Mouse (Mus musculus) midbrain, embryonic 10.5 days (tissue): ENCODE data around the gene Kazn. TPM values are rescaled to one million over a fixed set of nuclear protein-coding genes. Genes with fewer than 3 reads are reported as not detected.

ENCODE experiments used
- DNase-seq: peaks from one replicate; pipeline ENCODE4 v3.0.0-alpha.2; 2017; ENCODE audit warnings: low spot score
- H3K27ac ChIP-seq: fragments of 300-500 bp; sonication (generic); replicated peaks from 2 replicates; pipeline ENCODE4 v1.5.1; 2016; ENCODE audit warnings: mild to moderate bottlenecking
- H3K27me3 ChIP-seq: fragments of 300-500 bp; sonication (generic); 2 replicates; pipeline ENCODE4 v1.6.1; 2016; ENCODE audit warnings: low read depth, mild to moderate bottlenecking; ENCODE audit not compliant: poor library complexity, severe bottlenecking
- H3K36me3 ChIP-seq: fragments of 300-500 bp; sonication (generic); 2 replicates; pipeline ENCODE4 v1.6.1; 2016; ENCODE audit warnings: mild to moderate bottlenecking, moderate library complexity
- H3K4me1 ChIP-seq: fragments of 300-500 bp; sonication (generic); 2 replicates; pipeline ENCODE4 v1.6.1; 2016
- H3K4me3 ChIP-seq: fragments of 300-500 bp; sonication (generic); 2 replicates; pipeline ENCODE4 v1.5.1; 2016; ENCODE audit warnings: mild to moderate bottlenecking, moderate library complexity
- H3K9me3 ChIP-seq: fragments of 300-500 bp; sonication (generic); replicated peaks from 2 replicates; pipeline ENCODE4 v1.6.1; 2016; ENCODE audit warnings: mild to moderate bottlenecking
- WGBS: fragments of 180-500 bp; shearing (Covaris S2); methylation state at CpG from one replicate; pipeline ENCODE4 v1.1.7; 2016; 5-methylcytosine and 5-hydroxymethylcytosine counted together
- polyA plus RNA-seq: library from polyadenylated mRNA; unstranded; fragments of >200 nt; fragmentation: Nextera tagmentation; extraction: Ambion mirVana; gene quantifications from 2 replicates; pipeline ENCODE4 v1.2.1, GENCODE M21; 2016

Gene Kazn
- polyA plus RNA-seq, 1 experiment from 2014 or later, result 9.4 TPM

DNA sequence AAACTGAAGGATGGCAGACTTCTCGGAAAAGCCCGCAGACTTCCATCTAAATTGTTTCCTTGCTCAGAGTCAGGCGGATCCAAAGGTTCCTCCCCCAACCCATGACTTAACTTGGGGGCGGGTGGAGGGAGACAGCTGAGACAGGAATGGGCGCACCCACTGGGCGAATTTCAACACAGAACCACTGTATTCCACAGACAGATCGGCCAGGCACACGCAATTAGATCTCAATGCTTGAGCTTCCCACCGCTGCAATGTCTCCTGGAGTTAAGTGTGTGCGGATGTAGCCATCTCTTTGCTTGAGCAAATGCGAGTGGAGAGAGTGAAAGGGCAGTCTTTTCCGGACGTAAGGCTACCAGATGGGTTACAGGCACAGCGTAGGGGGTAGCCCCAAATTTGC lies 1.2 kb downstream of the Kazn start:
- peaks cover 28% of the 10 kb centered on the region for H3K27me3 ChIP-seq
- WGBS, result 28% methylated on average over 14 of the region's 14 CpGs
- no peaks in the 10 kb centered on the region for H3K9me3 ChIP-seq
- no peak for DNase-seq
- peak overlapping the region; percentile 77 for H3K4me3 ChIP-seq
- H3K36me3 ChIP-seq, result no peaks in the 10 kb centered on the region
- peaks cover 41% of the 10 kb centered on the region for H3K4me1 ChIP-seq
- H3K27ac ChIP-seq, result no peak overlapping the region

DNA sequence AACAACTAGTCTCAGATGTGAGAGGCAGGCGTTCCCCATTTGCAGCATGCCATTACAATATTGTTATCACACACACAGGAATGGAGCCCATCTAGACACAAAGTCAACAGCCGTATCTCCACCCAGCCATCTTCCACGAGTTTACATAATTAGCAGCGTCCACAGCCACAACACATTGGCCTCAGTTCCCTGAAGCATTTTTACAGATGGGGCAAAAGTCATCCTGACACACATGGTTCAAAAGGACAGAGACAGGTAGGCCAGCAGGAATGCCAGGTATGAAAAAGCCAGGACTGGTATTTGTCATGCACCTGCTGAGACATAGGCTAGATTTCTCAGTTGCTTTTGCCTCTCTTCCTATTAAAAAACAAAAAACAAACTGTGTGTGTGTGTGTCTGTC lies 2.5 kb downstream of the Kazn start:
- Histone ChIP-seq H3K9me3 (no peaks in the 10 kb centered on the region), H3K4me1 (peaks cover 41% of the 10 kb centered on the region), H3K4me3 (no peak overlapping the region), H3K27me3 (peaks cover 28% of the 10 kb centered on the region), H3K36me3 (no peaks in the 10 kb centered on the region), H3K27ac (no peak overlapping the region)
- 88% methylated on average over 4 of the region's 4 CpGs for WGBS
- no peak for DNase-seq

DNA sequence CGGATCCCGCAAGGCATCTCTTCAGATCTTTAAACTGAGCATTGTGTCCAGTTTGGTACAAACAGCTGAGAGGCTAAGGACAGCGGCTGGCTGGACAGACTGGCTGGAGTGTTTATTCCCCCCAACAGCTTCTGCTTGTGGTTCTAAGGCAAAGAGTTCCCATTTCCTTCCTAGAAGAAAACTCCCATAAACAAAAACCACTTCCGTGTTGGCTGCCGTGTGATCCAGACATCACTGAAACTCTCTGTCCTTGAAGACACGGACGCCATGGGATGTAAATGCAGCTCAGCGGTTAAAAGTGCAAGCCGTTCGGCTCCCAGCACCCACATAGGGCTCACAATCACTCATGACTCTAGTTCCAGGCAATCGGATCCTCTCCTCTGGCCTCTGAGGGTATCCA lies 3.8 kb downstream of the Kazn start:
- no peak for DNase-seq
- WGBS, result 88% methylated on average over 11 of the region's 11 CpGs
- no peaks in the 10 kb centered on the region for H3K9me3 ChIP-seq
- H3K4me1 ChIP-seq, result peaks cover 32% of the 10 kb centered on the region
- peaks cover 28% of the 10 kb centered on the region for H3K27me3 ChIP-seq
- H3K27ac ChIP-seq, result no peak overlapping the region
- H3K36me3 ChIP-seq, result no peaks in the 10 kb centered on the region
- H3K4me3 ChIP-seq, result no peak overlapping the region

DNA sequence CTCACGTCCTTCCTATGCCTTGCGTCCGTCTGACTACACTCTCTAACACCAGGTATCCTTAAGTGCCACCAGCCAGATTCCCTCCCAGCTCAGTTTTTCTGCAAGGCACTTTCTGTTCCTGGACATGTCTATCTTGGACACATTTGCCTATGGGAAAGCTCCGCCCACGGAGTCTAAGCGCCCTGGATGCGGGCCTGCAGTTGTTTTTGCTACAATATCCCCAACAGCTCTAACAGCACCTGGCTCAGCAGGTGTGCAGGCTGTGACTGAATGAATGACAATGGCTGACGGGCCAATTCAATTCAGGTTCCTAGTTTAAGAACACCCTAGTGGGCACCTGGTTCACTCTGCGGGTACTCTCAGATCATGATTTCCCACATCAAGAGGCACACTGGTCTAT lies 4.4 kb downstream of the Kazn start:
- DNase-seq, result no peak
- WGBS, result 60% methylated on average over 9 of the region's 9 CpGs
- Histone ChIP-seq H3K27me3 (peaks cover 23% of the 10 kb centered on the region), H3K36me3 (no peaks in the 10 kb centered on the region), H3K4me3 (no peak overlapping the region), H3K4me1 (peaks cover 32% of the 10 kb centered on the region), H3K9me3 (no peaks in the 10 kb centered on the region), H3K27ac (no peak overlapping the region)

DNA sequence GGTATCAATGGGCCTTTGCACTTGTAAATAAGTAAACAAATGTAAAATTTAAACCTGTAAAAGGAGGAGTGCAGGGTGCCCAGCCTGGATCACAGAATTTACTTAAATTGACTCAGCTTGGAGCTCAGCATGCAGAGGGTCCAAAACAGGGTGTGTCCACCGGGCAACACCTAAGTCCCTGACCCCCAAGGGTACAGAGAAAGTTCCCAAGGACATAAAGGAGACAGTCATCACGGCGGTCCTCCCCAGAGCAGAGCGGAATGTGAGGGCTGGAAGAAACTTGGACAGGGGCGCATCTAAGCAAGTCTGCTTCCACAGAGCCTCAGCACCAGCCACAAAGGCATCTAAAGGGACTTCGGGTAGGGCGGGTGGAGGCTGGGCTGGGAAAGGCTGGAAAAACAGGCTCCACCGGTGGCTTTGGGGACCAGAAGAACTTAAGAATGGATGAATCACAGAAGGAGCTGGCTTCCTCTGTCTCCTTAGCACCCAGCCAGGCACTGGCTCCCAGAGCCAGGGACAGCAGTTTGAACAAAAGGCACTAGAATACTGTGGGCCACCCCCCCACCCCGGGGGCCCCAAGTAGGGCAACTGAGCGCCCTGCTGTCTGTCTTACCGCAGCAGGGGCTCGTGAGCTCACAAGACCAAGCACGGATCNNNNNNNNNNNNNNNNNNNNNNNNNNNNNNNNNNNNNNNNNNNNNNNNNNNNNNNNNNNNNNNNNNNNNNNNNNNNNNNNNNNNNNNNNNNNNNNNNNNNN lies 10.2 kb downstream of the Kazn start:
- H3K4me3 ChIP-seq, result no peak overlapping the region
- H3K27me3 ChIP-seq, result no peaks in the 10 kb centered on the region
- peaks cover 37% of the 10 kb centered on the region for H3K4me1 ChIP-seq
- DNase-seq, result no peak
- H3K36me3 ChIP-seq, result no peaks in the 10 kb centered on the region
- 35% methylated on average over 13 of the region's 13 CpGs for WGBS
- H3K27ac ChIP-seq, result peak overlapping the region; percentile 71
- no peaks in the 10 kb centered on the region for H3K9me3 ChIP-seq

DNA sequence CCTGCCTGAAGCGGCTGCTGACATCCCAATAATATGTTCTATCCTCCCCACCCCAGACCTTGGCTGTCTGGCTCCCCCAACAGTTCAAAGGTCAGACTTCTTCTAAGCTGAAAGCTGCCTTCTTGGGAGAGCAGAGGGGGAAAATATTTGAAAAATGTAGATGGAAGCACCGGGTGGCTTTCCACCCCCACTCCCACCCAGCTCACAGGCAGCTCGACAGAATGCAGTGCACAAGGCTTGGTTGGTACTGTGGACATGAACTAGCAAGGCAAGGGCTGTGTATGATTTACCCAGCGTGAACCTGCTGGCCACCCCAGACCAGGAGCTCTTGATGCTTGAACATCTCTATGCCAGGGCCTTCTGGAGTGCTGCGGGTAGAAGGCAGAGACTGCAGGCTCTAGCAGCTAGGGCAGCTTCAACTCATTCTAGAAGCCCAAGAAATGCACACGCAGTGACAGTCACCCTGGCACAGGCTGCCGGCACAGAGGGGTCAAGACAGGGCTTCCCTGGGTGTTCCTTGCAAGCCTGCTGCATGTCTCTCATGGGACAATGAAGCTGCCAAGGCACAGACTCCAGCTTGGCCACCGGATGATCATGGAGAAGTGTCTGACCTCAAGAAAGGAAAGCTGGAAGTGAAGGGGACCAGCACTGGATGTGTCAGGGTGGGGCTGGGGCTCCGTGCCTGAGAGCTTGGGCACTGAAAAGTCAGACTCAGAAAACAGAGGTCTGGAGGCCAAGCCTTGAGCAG lies 15.1 kb downstream of the Kazn start:
- 72% methylated on average over 9 of the region's 9 CpGs for WGBS
- Histone ChIP-seq H3K4me1 (peaks cover 58% of the 10 kb centered on the region), H3K27ac (peak overlapping the region; percentile 42; the same call in 1 of the 2 replicates), H3K27me3 (no peaks in the 10 kb centered on the region), H3K4me3 (no peak overlapping the region), H3K9me3 (no peaks in the 10 kb centered on the region), H3K36me3 (no peaks in the 10 kb centered on the region)
- no peak for DNase-seq

DNA sequence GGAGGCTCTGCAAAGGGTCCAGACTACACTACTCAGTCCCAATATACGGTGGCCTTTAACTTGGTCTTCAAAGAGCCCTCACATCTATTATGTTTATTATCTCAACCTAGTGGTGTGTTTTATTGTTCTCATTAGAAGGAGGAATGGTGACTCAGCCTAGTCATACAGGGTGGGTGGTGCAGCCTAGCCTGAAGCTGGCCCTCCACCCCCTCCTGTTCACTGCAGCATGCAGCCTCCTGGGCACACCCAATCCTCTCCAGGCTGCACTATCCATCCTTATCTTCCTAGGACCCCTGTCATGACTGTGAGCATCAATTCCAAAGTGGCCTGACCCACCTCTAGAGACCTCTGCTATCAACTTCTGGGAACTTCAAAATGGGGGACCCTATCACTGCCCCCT lies 16.8 kb downstream of the Kazn start:
- Histone ChIP-seq H3K36me3 (no peaks in the 10 kb centered on the region), H3K4me3 (no peak overlapping the region), H3K27me3 (no peaks in the 10 kb centered on the region), H3K9me3 (no peaks in the 10 kb centered on the region), H3K27ac (no peak overlapping the region), H3K4me1 (peaks cover 52% of the 10 kb centered on the region)
- WGBS, result 65% methylated on average over 1 of the region's 1 CpGs
- no peak for DNase-seq

DNA sequence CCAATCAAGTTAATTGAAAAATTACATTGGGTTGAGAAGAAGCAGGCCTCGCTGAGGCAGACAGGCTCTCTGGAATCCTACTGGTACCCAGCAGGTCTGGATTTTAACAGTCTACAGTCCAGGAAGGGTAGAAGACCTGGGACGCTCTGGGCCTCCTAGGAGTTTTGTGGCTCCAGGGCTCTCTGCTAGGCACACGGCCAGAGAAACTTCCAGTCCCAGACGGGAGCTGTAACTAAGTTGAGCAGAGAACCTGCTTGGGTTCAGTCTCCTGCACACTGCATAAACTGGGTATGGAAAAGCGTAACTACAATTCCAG lies 17.5 kb downstream of the Kazn start:
- Histone ChIP-seq H3K36me3 (no peaks in the 10 kb centered on the region), H3K27me3 (no peaks in the 10 kb centered on the region), H3K4me1 (peaks cover 58% of the 10 kb centered on the region), H3K27ac (peak overlapping the region; percentile 49), H3K9me3 (no peaks in the 10 kb centered on the region), H3K4me3 (no peak overlapping the region)
- 64% methylated on average over 5 of the region's 5 CpGs for WGBS
- DNase-seq, result no peak

DNA sequence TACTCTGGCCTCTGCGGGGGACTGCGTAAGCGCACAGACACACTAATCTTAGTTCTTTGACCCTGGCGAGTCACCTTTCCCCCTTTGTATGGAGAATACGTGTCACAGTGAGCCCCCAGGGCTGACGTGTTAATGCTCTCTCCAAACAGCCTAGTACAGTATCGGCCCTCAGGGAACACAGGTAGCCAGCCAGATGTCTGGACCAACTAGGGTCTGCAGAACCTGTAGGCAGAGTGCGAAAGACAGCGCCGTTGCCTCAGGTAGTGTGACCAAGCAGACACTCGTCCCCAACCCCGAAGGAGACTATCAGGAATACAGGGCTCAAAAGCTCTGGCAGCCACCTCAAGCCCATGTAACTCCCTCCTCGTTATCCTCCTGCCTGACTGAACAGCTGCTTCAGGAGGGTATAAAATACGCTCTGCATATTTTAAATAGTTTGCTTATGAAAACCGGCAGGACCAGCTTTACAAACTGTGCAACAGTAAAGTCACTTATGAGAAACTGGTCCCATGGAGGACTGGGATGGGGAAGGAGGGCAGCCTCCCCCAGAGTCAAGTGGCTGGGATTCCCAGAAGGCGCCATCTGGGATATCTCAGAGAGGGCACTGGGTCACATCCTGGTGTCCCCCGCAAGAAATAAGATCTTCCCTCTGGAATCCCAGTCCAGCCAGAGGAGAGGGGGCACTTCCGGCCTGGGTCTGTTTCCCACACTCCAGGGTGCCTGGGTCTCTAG lies 18.0 kb downstream of the Kazn start:
- WGBS, result 65% methylated on average over 18 of the region's 18 CpGs
- H3K4me1 ChIP-seq, result peaks cover 63% of the 10 kb centered on the region
- H3K36me3 ChIP-seq, result no peaks in the 10 kb centered on the region
- no peak overlapping the region for H3K4me3 ChIP-seq
- DNase-seq, result peak; percentile 48
- no peaks in the 10 kb centered on the region for H3K9me3 ChIP-seq
- no peaks in the 10 kb centered on the region for H3K27me3 ChIP-seq
- H3K27ac ChIP-seq, result peak overlapping the region; percentile 49

DNA sequence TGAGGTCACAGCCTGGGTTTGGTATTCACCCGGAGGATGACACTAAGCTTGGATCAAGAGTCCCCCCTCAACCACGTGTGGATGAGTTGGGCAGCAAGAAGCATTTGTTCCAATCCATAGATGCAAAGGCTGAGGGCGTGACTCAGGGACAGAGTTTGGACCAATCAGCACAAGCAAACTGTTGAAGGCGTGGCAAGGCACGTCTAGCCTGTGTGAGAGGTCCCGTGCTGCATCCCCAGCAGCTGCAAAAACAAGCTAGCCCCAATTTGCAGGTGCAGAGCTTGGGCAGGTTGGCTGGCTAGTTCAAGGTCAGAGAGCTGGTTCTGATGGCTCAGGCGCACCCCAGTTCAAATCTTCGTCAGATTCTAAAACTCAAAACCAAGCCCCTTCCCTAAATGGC lies 20.2 kb downstream of the Kazn start:
- no peak overlapping the region for H3K27ac ChIP-seq
- peaks cover 63% of the 10 kb centered on the region for H3K4me1 ChIP-seq
- 71% methylated on average over 8 of the region's 8 CpGs for WGBS
- no peaks in the 10 kb centered on the region for H3K9me3 ChIP-seq
- DNase-seq, result no peak
- H3K36me3 ChIP-seq, result no peaks in the 10 kb centered on the region
- H3K4me3 ChIP-seq, result no peak overlapping the region
- H3K27me3 ChIP-seq, result no peaks in the 10 kb centered on the region

DNA sequence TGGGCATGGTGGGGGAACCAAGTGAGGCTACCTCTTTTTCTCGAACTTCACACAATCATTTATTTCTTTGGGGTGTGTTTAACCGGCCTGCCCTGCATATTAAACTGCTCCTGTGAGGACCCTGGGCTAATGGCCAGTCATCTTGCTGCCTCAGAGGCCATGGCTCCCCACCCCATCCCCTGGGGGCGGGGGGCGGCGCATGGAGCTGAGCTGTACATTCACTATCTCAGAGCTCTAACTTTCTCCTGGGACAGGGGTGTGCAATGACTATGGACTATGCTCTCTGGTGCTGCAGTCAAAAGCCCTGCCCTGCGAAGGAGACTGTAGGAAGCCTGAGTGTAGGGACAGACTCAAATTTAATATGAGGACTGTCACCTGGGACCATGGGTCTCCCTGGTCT lies 22.2 kb downstream of the Kazn start:
- no peak for DNase-seq
- H3K27me3 ChIP-seq, result no peaks in the 10 kb centered on the region
- no peak overlapping the region for H3K27ac ChIP-seq
- whole genome bisulfite sequencing, result 91% methylated on average over 6 of the region's 6 CpGs
- peaks cover 66% of the 10 kb centered on the region for H3K4me1 ChIP-seq
- H3K9me3 ChIP-seq, result no peaks in the 10 kb centered on the region
- no peaks in the 10 kb centered on the region for H3K36me3 ChIP-seq
- no peak overlapping the region for H3K4me3 ChIP-seq

DNA sequence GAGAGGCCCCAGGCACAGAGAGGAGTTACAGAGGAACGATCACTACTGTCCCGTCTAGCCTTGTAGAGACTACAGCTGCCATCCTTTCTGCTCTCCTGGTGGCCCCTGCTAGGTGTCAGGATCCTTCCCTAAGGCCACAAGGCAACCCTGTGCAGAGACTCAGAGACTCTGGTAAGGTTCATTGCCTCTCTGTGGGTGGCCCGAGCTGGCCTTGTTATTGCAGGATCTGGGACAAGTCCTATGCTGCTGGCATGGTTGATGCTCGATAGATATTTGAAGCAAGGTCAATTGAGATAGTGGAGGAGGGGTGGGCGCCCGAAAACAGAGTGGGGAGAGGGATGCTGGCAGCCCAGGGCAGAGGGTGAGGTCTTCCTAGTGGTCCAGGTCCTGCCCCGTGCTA lies 23.4 kb downstream of the Kazn start:
- H3K27me3 ChIP-seq, result no peaks in the 10 kb centered on the region
- 75% methylated on average over 7 of the region's 7 CpGs for WGBS
- H3K4me1 ChIP-seq, result peaks cover 53% of the 10 kb centered on the region

DNA sequence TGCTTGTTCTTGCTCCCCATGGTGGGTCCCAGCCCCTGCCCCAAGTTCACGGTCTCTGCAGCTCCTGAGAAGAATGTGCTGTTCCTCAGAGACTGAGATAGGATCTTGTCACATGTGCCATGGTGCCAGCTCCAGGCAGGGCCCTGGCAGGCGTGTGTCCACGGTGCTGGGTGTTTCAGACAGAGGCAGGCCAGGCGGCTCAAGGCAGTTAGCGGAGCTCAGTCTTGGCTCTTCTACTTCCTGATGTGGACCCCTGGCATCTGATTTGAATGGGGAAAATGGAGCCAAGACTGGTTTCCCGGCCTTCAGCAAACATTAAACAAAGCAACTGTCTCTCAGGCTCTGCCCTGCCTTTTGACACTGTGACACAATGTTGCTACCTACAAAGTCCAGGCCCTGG lies 24.7 kb downstream of the Kazn start:
- H3K36me3 ChIP-seq, result no peaks in the 10 kb centered on the region
- WGBS, result 75% methylated on average over 6 of the region's 6 CpGs
- no peaks in the 10 kb centered on the region for H3K27me3 ChIP-seq
- peaks cover 45% of the 10 kb centered on the region for H3K4me1 ChIP-seq
- no peaks in the 10 kb centered on the region for H3K9me3 ChIP-seq
- DNase-seq, result no peak
- peak overlapping the region; percentile 42; the same call in 1 of the 2 replicates for H3K27ac ChIP-seq
- no peak overlapping the region for H3K4me3 ChIP-seq

More for the DNA sequence above, 23.4 kb downstream of the Kazn start:
- no peak for DNase-seq
- H3K27ac ChIP-seq, result no peak overlapping the region; the same call in 1 of the 2 replicates
- H3K9me3 ChIP-seq, result no peaks in the 10 kb centered on the region
- no peak overlapping the region for H3K4me3 ChIP-seq
- H3K36me3 ChIP-seq, result no peaks in the 10 kb centered on the region
